Mouse (Mus musculus) ES-Bruce4 (cell line): ENCODE data around the gene Hspa2.

Source experiments
- CTCF ChIP-seq: IDR thresholded peaks from one replicate; pipeline ENCODE4 v1.8.1; 2011; ENCODE audit warnings: low read depth, low read length
- EP300 ChIP-seq: IDR thresholded peaks from 2 replicates; pipeline ENCODE4 v1.6.1; 2011; ENCODE audit warnings: low read depth, low read length; ENCODE audit not compliant: insufficient read depth
- POLR2A ChIP-seq: IDR thresholded peaks from one replicate; pipeline ENCODE4 v1.8.1; 2011; ENCODE audit warnings: low read length; ENCODE audit not compliant: insufficient read depth

- TF ChIP-seq POLR2A (no peak), CTCF (no peak), EP300 (no peak)
These were observed 42.2 kb downstream of the Hspa2 start for GRCm38 (mm10) chr12:76446201-76446600.
